Mouse (Mus musculus) intestine, embryonic 14.5 days (tissue): ENCODE measurements around the gene Asprv1. TPM values are rescaled to one million over a fixed set of nuclear protein-coding genes. Genes with fewer than 3 reads are reported as not detected.
A peak's percentile ranks its signal among the peaks of the same experiment; 100 is the strongest.

ENCODE experiments used
- ATAC-seq: fragments of 200-750 bp; cut with Nextera tagmentation; replicated peaks from 2 replicates; pipeline ENCODE4 v1.8.0; 2017; ENCODE audit warnings: low read depth, moderate number of reproducible peaks, moderate TSS enrichment, moderate library complexity; ENCODE audit not compliant: low FRiP score, low TSS enrichment
- DNase-seq: peaks from one replicate; pipeline ENCODE4 v3.0.0-alpha.2; 2018; ENCODE audit warnings: low spot score
- H3K27ac ChIP-seq: fragments of 300-500 bp; sonication (generic); 2 replicates; pipeline ENCODE4 v1.5.1; 2014; ENCODE audit warnings: low read depth, mild to moderate bottlenecking, control low read depth
- H3K27me3 ChIP-seq: fragments of 300-500 bp; sonication (generic); replicated peaks from 2 replicates; pipeline ENCODE4 v1.6.1; 2014; ENCODE audit warnings: low read length, control low read depth; ENCODE audit not compliant: control insufficient read depth, insufficient read depth
- H3K36me3 ChIP-seq: fragments of 300-500 bp; sonication (generic); 2 replicates; pipeline ENCODE4 v1.6.1; 2014; ENCODE audit warnings: low read length, control low read depth; ENCODE audit not compliant: control insufficient read depth, insufficient read depth
- H3K4me1 ChIP-seq: fragments of 300-500 bp; sonication (generic); replicated peaks from 2 replicates; pipeline ENCODE4 v1.6.1; 2014; ENCODE audit warnings: low read length, control low read depth, mixed read lengths; ENCODE audit not compliant: control insufficient read depth, insufficient read depth
- H3K4me2 ChIP-seq: fragments of 300-500 bp; sonication (generic); 2 replicates; pipeline ENCODE4 v1.6.1; 2014; ENCODE audit warnings: low read length
- H3K4me3 ChIP-seq: fragments of 300-500 bp; sonication (generic); 2 replicates; pipeline ENCODE4 v1.5.1; 2014; ENCODE audit warnings: low read depth, low read length, control low read depth, mixed read lengths
- H3K9ac ChIP-seq: fragments of 300-500 bp; sonication (generic); 2 replicates; pipeline ENCODE4 v1.6.1; 2014; ENCODE audit warnings: mild to moderate bottlenecking, low read length
- H3K9me3 ChIP-seq: fragments of 300-500 bp; sonication (generic); 2 replicates; pipeline ENCODE4 v1.6.1; 2016; ENCODE audit warnings: low read length, control low read depth; ENCODE audit not compliant: control insufficient read depth
- WGBS: fragments of 180-500 bp; shearing (Covaris S2); extraction: QIAGEN DNeasy Blood & Tissue Kit; methylation state at CpG from one replicate; pipeline ENCODE4 v1.1.7; 2014; 5-methylcytosine and 5-hydroxymethylcytosine counted together
- polyA plus RNA-seq: library from polyadenylated mRNA; unstranded; fragments of >200 nt; fragmentation: Nextera tagmentation; extraction: Ambion mirVana; gene quantifications from 2 replicates; pipeline ENCODE4 v1.2.1, GENCODE M21; 2014

Asprv1 gene
- polyA plus RNA-seq, result 0.26 and 0.69 TPM in 2 replicates

DNA sequence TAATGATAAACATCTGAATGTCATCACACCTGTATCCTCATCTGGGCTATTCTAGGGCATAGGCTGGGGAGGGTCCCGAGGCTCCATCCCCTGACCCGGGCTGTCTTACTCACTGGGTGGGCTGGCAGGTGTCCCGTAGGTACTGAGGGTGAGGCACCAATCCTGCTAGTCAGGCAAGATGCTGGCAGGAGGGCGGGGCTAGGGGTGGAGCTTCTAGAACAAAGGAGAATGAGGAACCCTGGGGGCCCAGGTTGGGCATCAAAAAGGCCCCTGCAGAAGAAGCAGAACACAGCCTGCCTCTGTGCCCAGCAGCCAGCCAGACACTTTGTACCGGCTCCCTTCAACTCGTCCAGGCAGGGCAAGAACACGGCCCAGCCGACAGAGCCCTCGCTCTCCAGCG is at the start of gene Asprv1:
Asprv1 (plus strand) TSS at position 219 of the 400 bp plus-strand sequence.
- Histone ChIP-seq H3K4me2 (no peak within 1 kb of the TSS), H3K36me3 (no peaks in the 10 kb centered on the region), H3K9me3 (no peaks in the 10 kb centered on the region), H3K27me3 (no peaks in the 10 kb centered on the region), H3K4me3 (no peak within 1 kb of the TSS), H3K4me1 (no peaks in the 10 kb centered on the region), H3K27ac (no peak within 1 kb of the TSS), H3K9ac (no peak within 1 kb of the TSS)
- WGBS, result 51% methylated on average over 10 of the region's 10 CpGs
- DNase-seq (no peak), ATAC-seq (no peak)

DNA sequence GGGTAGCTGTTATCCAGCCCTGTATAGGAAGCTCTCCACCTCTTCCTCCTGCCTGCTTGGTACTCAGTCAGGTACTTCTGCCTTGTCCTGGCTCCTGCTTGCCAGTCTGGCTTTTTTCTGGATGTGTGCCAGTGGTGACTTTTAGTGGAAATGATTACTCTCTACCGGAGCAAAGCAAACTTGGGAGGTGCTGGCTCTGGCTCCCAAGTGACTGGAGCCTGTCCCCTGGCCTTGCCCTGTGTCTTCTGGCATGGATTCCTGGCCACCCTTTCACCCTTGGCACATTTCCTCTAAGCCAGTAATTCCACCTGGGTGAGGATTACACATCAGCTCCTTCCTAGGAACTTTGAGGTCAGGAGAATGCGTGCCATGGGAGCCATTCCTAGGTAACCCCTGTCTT is 49.6 kb upstream of the Asprv1 start:
- peaks cover 13% of the 10 kb centered on the region for H3K4me1 ChIP-seq
- no peak overlapping the region for H3K9ac ChIP-seq
- H3K4me3 ChIP-seq, result no peak overlapping the region
- no peaks in the 10 kb centered on the region for H3K36me3 ChIP-seq
- H3K9me3 ChIP-seq, result no peaks in the 10 kb centered on the region
- no peak for ATAC-seq
- no peak overlapping the region for H3K4me2 ChIP-seq
- no peak overlapping the region for H3K27ac ChIP-seq
- WGBS, result 77% methylated on average over 2 of the region's 2 CpGs
- no peaks in the 10 kb centered on the region for H3K27me3 ChIP-seq
- DNase-seq, result no peak

DNA sequence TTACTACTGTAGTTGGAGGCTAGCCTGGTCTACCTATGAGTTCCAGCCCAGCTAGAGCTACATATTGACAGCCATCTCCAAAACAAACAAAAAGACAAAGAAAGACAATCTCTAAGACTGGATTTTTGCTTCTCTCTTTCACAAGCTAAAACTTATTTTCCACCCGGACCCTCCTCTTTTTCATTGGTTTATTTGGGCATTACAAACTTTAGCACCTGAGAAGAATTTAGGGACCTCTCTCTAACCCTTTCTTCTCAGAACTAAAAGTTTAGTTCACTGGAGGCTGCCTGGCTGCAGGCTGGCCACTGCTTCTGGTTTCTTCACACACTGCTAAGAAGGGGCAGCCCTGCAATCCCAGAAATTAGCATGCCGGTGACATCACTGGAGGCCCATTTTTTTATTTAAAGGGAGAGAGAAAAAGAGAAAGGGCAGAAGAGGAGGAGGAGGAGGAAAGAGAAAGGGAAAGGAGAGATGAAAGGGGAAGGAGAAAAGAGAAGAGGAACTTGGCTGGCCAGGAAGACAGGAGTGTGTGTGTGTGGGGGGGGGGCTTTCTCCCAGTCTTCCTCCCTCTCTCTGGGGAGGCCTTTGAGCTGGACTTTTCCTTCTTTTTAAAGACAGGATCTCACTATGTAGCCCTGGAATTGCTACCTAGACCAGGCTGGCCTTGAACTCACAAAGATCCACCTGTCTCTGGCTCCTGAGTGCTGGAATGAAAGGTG is 48.7 kb upstream of the Asprv1 start:
- Histone ChIP-seq H3K9me3 (no peaks in the 10 kb centered on the region), H3K27ac (no peak overlapping the region), H3K4me1 (peaks cover 16% of the 10 kb centered on the region), H3K4me3 (no peak overlapping the region), H3K27me3 (no peaks in the 10 kb centered on the region), H3K9ac (no peak overlapping the region), H3K36me3 (no peaks in the 10 kb centered on the region), H3K4me2 (no peak overlapping the region)
- ATAC-seq (no peak), DNase-seq (no peak)
- WGBS, result 42% methylated on average over 2 of the region's 2 CpGs

DNA sequence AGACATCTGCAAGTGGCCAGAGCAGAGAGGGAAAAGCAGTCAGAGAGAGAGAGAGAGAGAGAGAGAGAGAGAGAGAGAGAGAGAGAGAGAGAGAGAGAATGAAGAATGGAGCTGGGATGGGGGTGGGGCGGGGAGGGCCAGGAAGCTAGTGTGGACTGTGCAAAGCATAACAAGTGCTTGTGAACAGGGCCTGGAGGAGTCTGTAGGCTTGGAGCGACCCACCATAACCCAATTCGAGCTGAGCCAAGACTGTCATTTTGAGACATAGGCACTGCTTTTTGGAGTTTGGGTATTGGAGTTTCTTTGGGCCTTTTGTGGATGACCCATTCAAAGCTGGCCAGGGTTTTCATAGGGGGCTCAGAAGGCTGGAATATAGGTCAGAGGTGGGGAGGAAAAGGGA is 48.0 kb upstream of the Asprv1 start:
- H3K27ac ChIP-seq, result no peak overlapping the region
- H3K9ac ChIP-seq, result no peak overlapping the region
- ATAC-seq (no peak), DNase-seq (no peak)
- H3K36me3 ChIP-seq, result no peaks in the 10 kb centered on the region
- H3K4me3 ChIP-seq, result no peak overlapping the region
- H3K9me3 ChIP-seq, result no peaks in the 10 kb centered on the region
- no peak overlapping the region for H3K4me2 ChIP-seq
- WGBS, result 93% methylated on average over 3 of the region's 3 CpGs
- no peaks in the 10 kb centered on the region for H3K27me3 ChIP-seq
- peaks cover 23% of the 10 kb centered on the region for H3K4me1 ChIP-seq

DNA sequence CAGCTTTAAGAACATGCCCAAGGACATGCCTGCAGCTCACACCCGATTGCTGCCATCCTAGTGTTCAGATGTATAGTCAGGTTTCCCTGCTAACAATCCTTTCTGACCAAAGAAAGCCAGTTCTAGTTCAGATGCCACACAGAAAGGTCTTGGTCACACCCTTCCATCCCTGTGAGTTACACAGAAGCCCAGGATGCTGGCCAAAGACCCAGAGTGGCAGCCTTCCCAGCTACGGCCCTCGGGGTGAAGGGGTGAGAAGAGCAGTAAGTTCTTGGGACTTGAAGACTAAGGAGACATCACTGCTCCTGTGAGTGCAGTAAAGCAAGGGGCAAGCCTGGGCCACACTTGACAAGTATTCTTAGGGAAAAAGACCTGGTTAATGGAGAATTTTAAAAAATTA is 44.8 kb upstream of the Asprv1 start:
- 89% methylated on average over 3 of the region's 3 CpGs for WGBS
- DNase-seq (no peak), ATAC-seq (no peak)
- H3K27ac ChIP-seq, result no peak overlapping the region
- no peaks in the 10 kb centered on the region for H3K36me3 ChIP-seq
- no peak overlapping the region for H3K4me3 ChIP-seq
- peaks cover 28% of the 10 kb centered on the region for H3K4me1 ChIP-seq
- no peak overlapping the region for H3K9ac ChIP-seq
- H3K4me2 ChIP-seq, result no peak overlapping the region
- no peaks in the 10 kb centered on the region for H3K27me3 ChIP-seq
- H3K9me3 ChIP-seq, result no peaks in the 10 kb centered on the region

DNA sequence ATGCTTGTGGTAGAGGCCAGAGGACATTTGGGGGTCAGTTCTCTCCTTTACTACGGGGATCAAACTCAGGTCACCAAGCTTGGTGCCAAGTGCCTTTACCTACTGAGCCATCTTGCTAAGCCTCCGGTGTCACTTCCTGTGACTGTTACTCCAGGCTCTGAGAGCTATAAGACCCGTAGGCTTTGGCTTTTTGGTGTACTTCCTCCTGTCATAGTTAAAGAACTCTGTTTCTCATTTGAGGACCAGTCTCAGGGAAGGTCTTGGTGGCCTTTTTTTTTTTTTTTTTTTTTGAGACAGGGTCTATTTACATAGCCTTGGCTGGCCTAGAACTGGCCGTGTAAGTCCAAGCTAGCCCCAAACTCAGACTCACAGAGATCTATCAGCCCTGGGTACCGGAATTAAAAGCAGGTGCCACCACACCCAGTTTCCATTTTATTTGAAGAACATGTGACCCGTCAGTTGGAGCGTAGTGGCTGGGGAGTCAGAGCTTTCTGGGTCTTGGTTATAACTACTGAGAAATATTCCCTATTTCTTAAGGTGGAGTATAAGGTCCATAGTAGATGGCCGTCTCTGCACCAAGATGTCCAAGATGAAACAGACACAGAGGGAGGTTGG is 44.3 kb upstream of the Asprv1 start:
- no peak for ATAC-seq
- H3K9ac ChIP-seq, result no peak overlapping the region
- 88% methylated on average over 8 of the region's 8 CpGs for WGBS

DNA sequence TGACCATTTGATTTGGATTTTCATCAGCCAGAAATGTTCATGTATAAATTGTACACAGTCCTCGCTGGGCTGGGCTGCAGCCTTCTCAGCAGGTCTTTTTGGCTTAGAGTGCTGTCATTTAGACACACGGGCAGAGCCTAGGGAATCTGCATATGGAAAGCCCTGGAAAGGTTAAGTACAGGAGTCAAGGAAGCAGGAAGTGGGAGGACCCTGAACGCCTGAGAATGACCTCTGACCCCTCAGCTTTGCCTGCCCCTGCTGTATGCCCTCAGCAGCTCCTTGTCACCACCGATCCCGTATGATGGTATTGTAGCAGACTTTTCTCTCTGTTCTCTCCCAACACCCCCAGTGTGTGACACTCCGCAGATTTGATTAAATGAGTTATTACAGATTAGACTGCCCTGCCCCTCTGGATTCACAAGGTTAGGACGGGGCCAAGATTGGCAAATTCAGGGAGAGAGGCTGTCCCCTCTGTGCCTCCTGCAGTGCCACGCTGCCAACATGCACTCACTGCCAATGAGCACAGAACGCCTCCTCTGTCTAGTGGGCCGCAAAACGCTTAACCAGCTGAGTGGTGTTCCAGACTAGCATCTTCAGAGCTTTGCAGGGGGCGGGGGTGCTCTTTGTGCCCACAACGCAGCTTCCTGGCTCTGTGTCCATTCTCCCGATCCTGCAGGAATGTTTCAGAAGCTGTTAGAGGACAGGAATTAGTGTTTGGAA is 43.5 kb upstream of the Asprv1 start:
- 30% methylated on average over 14 of the region's 14 CpGs for WGBS
- ATAC-seq (no peak), DNase-seq (no peak)
- H3K27me3 ChIP-seq, result no peaks in the 10 kb centered on the region
- peak overlapping the region; percentile 32 for H3K4me3 ChIP-seq
- peak overlapping the region; percentile 53 for H3K9ac ChIP-seq
- no peaks in the 10 kb centered on the region for H3K36me3 ChIP-seq
- H3K9me3 ChIP-seq, result no peaks in the 10 kb centered on the region
- peaks cover 25% of the 10 kb centered on the region for H3K4me1 ChIP-seq
- H3K4me2 ChIP-seq, result peak overlapping the region; percentile 63
- peak overlapping the region; percentile 93 for H3K27ac ChIP-seq

More for the DNA sequence above, 44.3 kb upstream of the Asprv1 start:
- no peaks in the 10 kb centered on the region for H3K36me3 ChIP-seq
- DNase-seq, result no peak
- no peak overlapping the region for H3K27ac ChIP-seq
- H3K27me3 ChIP-seq, result no peaks in the 10 kb centered on the region
- no peak overlapping the region for H3K4me2 ChIP-seq
- no peak overlapping the region for H3K4me3 ChIP-seq
- H3K9me3 ChIP-seq, result no peaks in the 10 kb centered on the region
- peaks cover 28% of the 10 kb centered on the region for H3K4me1 ChIP-seq

DNA sequence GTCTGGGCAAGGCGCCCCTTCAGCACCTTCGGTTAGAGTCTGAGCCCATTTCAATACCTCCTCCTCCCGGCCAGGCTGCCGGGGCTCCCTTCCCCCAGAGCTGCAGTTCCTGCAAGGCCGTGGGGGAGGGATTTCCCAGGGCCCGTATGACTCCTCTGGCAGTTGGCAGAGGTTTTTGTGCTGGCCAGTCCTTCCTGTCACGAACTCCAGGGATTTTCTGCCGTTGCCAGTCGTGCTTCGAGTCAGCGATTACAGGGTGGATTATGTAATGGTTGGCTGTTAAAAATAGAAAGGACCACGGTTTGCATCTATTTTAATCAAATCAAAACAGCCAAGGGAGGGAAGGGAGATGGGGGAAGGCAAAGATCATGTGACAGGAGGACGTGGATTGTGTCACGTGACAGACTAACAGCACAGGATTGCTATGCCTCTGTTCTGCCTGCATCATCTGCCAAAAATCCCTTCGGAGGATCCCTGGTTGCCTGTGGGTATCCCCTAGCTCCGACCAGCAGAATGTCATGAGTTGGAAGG is 42.8 kb upstream of the Asprv1 start:
- Histone ChIP-seq H3K4me2 (peak overlapping the region; percentile 63), H3K36me3 (no peaks in the 10 kb centered on the region), H3K27ac (peak overlapping the region; percentile 93), H3K4me3 (peak overlapping the region; percentile 32), H3K9me3 (no peaks in the 10 kb centered on the region), H3K9ac (peak overlapping the region; percentile 53), H3K4me1 (peaks cover 23% of the 10 kb centered on the region), H3K27me3 (no peaks in the 10 kb centered on the region)
- peak; percentile 85 for DNase-seq
- peak; percentile 85 for ATAC-seq
- WGBS, result 11% methylated on average over 16 of the region's 16 CpGs
